Mouse (Mus musculus) adrenal gland, adult 18-20 months (tissue): ENCODE data around the gene Trim11. TPM values are rescaled to one million over a fixed set of nuclear protein-coding genes. Genes with fewer than 3 reads are reported as not detected.

Experiments
- DNase-seq, 2 experiments: peaks; one replicate each; pipeline ENCODE4 v3.0.0; 2021 to 2022; ENCODE audit warnings: low spot score in 2 of 2
- total RNA-seq, 2 experiments: library from RNA; stranded (reverse); gene quantifications; 1 replicate in 1 of 2; 2 replicates in 1 of 2; pipeline ENCODE4 v1.2.3; 2021

Trim11 gene
- total RNA-seq, 2 experiments from 2014 or later, result 22.0 to 27.1 TPM

GRCm38 (mm10) chr11:58979183-58979582 is 1.3 kb downstream of the Trim11 start:
- DNase-seq, result no peak

GRCm38 (mm10) chr11:58979661-58980060 is 1.8 kb downstream of the Trim11 start:
- DNase-seq, result no peak

GRCm38 (mm10) chr11:58980381-58980990 is 2.6 kb downstream of the Trim11 start:
- no peak for DNase-seq

- DNase-seq, result peak in 1 of 2 experiments; percentile 49
Observed at GRCm38 (mm10) chr11:58981541-58982447, 3.9 kb downstream of the Trim11 start.

GRCm38 (mm10) chr11:58982471-58983097 is 4.7 kb downstream of the Trim11 start:
- no peak for DNase-seq

GRCm38 (mm10) chr11:58983691-58984341 is 5.9 kb downstream of the Trim11 start:
- no peak for DNase-seq

- no peak for DNase-seq
Observed at GRCm38 (mm10) chr11:58984657-58985056, 6.8 kb downstream of the Trim11 start.

- peak in 1 of 2 experiments; percentile 43 for DNase-seq
Observed at GRCm38 (mm10) chr11:58985299-58985917, 7.5 kb downstream of the Trim11 start.

GRCm38 (mm10) chr11:58989166-58989565 is 11.3 kb downstream of the Trim11 start:
- no peak for DNase-seq

- DNase-seq, result no peak
Observed at GRCm38 (mm10) chr11:58990141-58990540, 12.2 kb downstream of the Trim11 start.

GRCm38 (mm10) chr11:58990794-58991193 is 12.9 kb downstream of the Trim11 start:
- no peak for DNase-seq

- DNase-seq, result no peak
Observed at GRCm38 (mm10) chr11:58991911-58992310, 14.0 kb downstream of the Trim11 start.

- DNase-seq, result no peak
Observed at GRCm38 (mm10) chr11:58993091-58993670, 15.3 kb downstream of the Trim11 start.

GRCm38 (mm10) chr11:58994337-58994826 is 16.5 kb downstream of the Trim11 start:
- DNase-seq, result no peak

GRCm38 (mm10) chr11:58995061-58995806 is 17.3 kb downstream of the Trim11 start:
- no peak for DNase-seq

- no peak for DNase-seq
Observed at GRCm38 (mm10) chr11:58995807-58996370, 18.0 kb downstream of the Trim11 start.

GRCm38 (mm10) chr11:58997541-58997940 is 19.6 kb downstream of the Trim11 start:
- DNase-seq, result no peak

GRCm38 (mm10) chr11:58999158-58999557 is 21.3 kb downstream of the Trim11 start:
- no peak for DNase-seq

GRCm38 (mm10) chr11:58999830-59000229 is 21.9 kb downstream of the Trim11 start:
- DNase-seq, result no peak
